Mouse (Mus musculus) embryonic facial prominence, embryonic 11.5 days (tissue): Measurements from ENCODE around the gene Diablo. TPM values are rescaled to one million over a fixed set of nuclear protein-coding genes. Genes with fewer than 3 reads are reported as not detected.

Experiments used
- ATAC-seq: fragments of 200-750 bp; cut with Nextera tagmentation; replicated peaks from 2 replicates; pipeline ENCODE4 v1.8.0; 2017; ENCODE audit warnings: low read depth; ENCODE audit not compliant: insufficient number of reproducible peaks, low FRiP score, low TSS enrichment
- DNase-seq: peaks from one replicate; pipeline ENCODE4 v3.0.0-alpha.2; 2015; ENCODE audit warnings: low spot score
- H3K27ac ChIP-seq: fragments of 300-500 bp; sonication (generic); replicated peaks from 2 replicates; pipeline ENCODE4 v1.5.1; 2014; ENCODE audit warnings: mild to moderate bottlenecking, low read depth, low read length, control low read depth
- H3K27me3 ChIP-seq: fragments of 300-500 bp; sonication (generic); 2 replicates; pipeline ENCODE4 v1.6.1; 2014; ENCODE audit warnings: mild to moderate bottlenecking, low read length, moderate library complexity, mixed read lengths; ENCODE audit not compliant: control insufficient read depth, insufficient read depth
- H3K36me3 ChIP-seq: fragments of 300-500 bp; sonication (generic); replicated peaks from 2 replicates; pipeline ENCODE4 v1.6.1; 2014; ENCODE audit warnings: low read depth, mild to moderate bottlenecking, low read length, moderate library complexity, mixed read lengths; ENCODE audit not compliant: control insufficient read depth, insufficient read depth
- H3K4me1 ChIP-seq: fragments of 300-500 bp; sonication (generic); 2 replicates; pipeline ENCODE4 v1.6.1; 2014; ENCODE audit warnings: low read length, mixed read lengths; ENCODE audit not compliant: control insufficient read depth, insufficient read depth
- H3K4me2 ChIP-seq: fragments of 300-500 bp; sonication (generic); 2 replicates; pipeline ENCODE4 v1.6.1; 2014; ENCODE audit warnings: low read depth, mild to moderate bottlenecking, control low read depth, low read length, moderate library complexity
- H3K4me3 ChIP-seq: fragments of 300-500 bp; sonication (generic); 2 replicates; pipeline ENCODE4 v1.5.1; 2014; ENCODE audit warnings: low read depth, low read length, control low read depth
- H3K9ac ChIP-seq: fragments of 300-500 bp; sonication (generic); replicated peaks from 2 replicates; pipeline ENCODE4 v1.6.1; 2014; ENCODE audit warnings: mild to moderate bottlenecking, control low read depth, low read length
- H3K9me3 ChIP-seq: fragments of 300-500 bp; sonication (generic); replicated peaks from 2 replicates; pipeline ENCODE4 v1.6.1; 2016; ENCODE audit warnings: mild to moderate bottlenecking, low read length, inconsistent platforms, mixed read lengths; ENCODE audit not compliant: control insufficient read depth
- WGBS: fragments of 180-500 bp; shearing (Covaris S2); extraction: QIAGEN DNeasy Blood & Tissue Kit; methylation state at CpG from one replicate; pipeline ENCODE4 v1.1.7; 2014; 5-methylcytosine and 5-hydroxymethylcytosine counted together
- polyA plus RNA-seq: library from polyadenylated mRNA; unstranded; fragments of >200 nt; fragmentation: Nextera tagmentation; extraction: Ambion mirVana; gene quantifications from 2 replicates; pipeline ENCODE4 v1.2.1, GENCODE M21; 2014

Gene Diablo
- polyA plus RNA-seq, 1 experiment from 2014 or later, result 136 TPM

GRCm38 (mm10) chr5:123489935-123490334, 34.0 kb downstream of the Diablo start:
- Histone ChIP-seq H3K9me3 (no peaks in the 10 kb centered on the region), H3K27me3 (no peaks in the 10 kb centered on the region), H3K9ac (no peak overlapping the region), H3K36me3 (no peaks in the 10 kb centered on the region), H3K27ac (no peak overlapping the region), H3K4me1 (no peaks in the 10 kb centered on the region; the same call in none of the 2 replicates), H3K4me3 (no peak overlapping the region), H3K4me2 (no peak overlapping the region)
- ATAC-seq (no peak), DNase-seq (no peak)
- 29% methylated on average over 9 of the region's 9 CpGs for WGBS

GRCm38 (mm10) chr5:123489112-123489785, 34.7 kb downstream of the Diablo start, which contains the start of the genes Lrrc43 and Il31:
Gene Lrrc43 (plus strand): TSS chr5:123489305.
Gene Il31 (minus strand): TSS chr5:123489489.
- DNase-seq, result peak; percentile 59
- Histone ChIP-seq H3K4me1 (no peaks in the 10 kb centered on the region; the same call in none of the 2 replicates), H3K9me3 (no peaks in the 10 kb centered on the region), H3K4me3 (no peak within 1 kb of the TSS), H3K36me3 (no peaks in the 10 kb centered on the region), H3K4me2 (peak within 1 kb of the TSS; percentile 49), H3K9ac (no peak within 1 kb of the TSS), H3K27me3 (no peaks in the 10 kb centered on the region), H3K27ac (no peak within 1 kb of the TSS)
- WGBS, result 9% methylated on average over 25 of the region's 25 CpGs
- peak; percentile 67; the same call in 1 of the 2 replicates for ATAC-seq

GRCm38 (mm10) chr5:123487659-123488395, 36.1 kb downstream of the Diablo start:
- Histone ChIP-seq H3K4me2 (no peak overlapping the region), H3K27ac (no peak overlapping the region), H3K27me3 (no peaks in the 10 kb centered on the region), H3K9ac (no peak overlapping the region), H3K4me3 (no peak overlapping the region), H3K9me3 (no peaks in the 10 kb centered on the region), H3K4me1 (no peaks in the 10 kb centered on the region; the same call in none of the 2 replicates), H3K36me3 (no peaks in the 10 kb centered on the region)
- no peak for DNase-seq
- ATAC-seq, result no peak
- 87% methylated on average over 11 of the region's 11 CpGs for WGBS

GRCm38 (mm10) chr5:123473817-123474216, 50.2 kb downstream of the Diablo start:
- 89% methylated on average over 5 of the region's 5 CpGs for WGBS
- no peaks in the 10 kb centered on the region for H3K27me3 ChIP-seq
- H3K9ac ChIP-seq, result no peak overlapping the region
- no peaks in the 10 kb centered on the region for H3K4me1 ChIP-seq
- H3K4me3 ChIP-seq, result no peak overlapping the region
- H3K4me2 ChIP-seq, result no peak overlapping the region
- DNase-seq, result no peak
- H3K27ac ChIP-seq, result no peak overlapping the region
- no peak for ATAC-seq
- H3K36me3 ChIP-seq, result no peaks in the 10 kb centered on the region
- no peaks in the 10 kb centered on the region for H3K9me3 ChIP-seq

- Histone ChIP-seq H3K4me2 (no peak overlapping the region), H3K4me3 (no peak overlapping the region), H3K4me1 (no peaks in the 10 kb centered on the region), H3K27ac (no peak overlapping the region; the same call in 1 of the 2 replicates), H3K36me3 (no peaks in the 10 kb centered on the region), H3K9me3 (no peaks in the 10 kb centered on the region), H3K9ac (no peak overlapping the region), H3K27me3 (no peaks in the 10 kb centered on the region)
- ATAC-seq, result no peak
- WGBS, result 56% methylated on average over 10 of the region's 10 CpGs
- DNase-seq, result peak; percentile 4
These were observed 53.1 kb downstream of the Diablo start for GRCm38 (mm10) chr5:123470784-123471400.

- no peak overlapping the region for H3K4me3 ChIP-seq
- 87% methylated on average over 1 of the region's 1 CpGs for WGBS
- no peaks in the 10 kb centered on the region for H3K4me1 ChIP-seq
- H3K9me3 ChIP-seq, result no peaks in the 10 kb centered on the region
- H3K27ac ChIP-seq, result no peak overlapping the region
- DNase-seq, result no peak
- H3K4me2 ChIP-seq, result no peak overlapping the region
- H3K9ac ChIP-seq, result no peak overlapping the region
- H3K27me3 ChIP-seq, result no peaks in the 10 kb centered on the region
- ATAC-seq, result no peak
- H3K36me3 ChIP-seq, result no peaks in the 10 kb centered on the region
These were observed 59.3 kb downstream of the Diablo start for GRCm38 (mm10) chr5:123464638-123465037.

- WGBS, result 55% methylated on average over 5 of the region's 5 CpGs
- DNase-seq, result no peak
- Histone ChIP-seq H3K27ac (no peak overlapping the region), H3K4me3 (no peak overlapping the region), H3K27me3 (no peaks in the 10 kb centered on the region), H3K36me3 (no peaks in the 10 kb centered on the region), H3K9ac (no peak overlapping the region), H3K9me3 (no peaks in the 10 kb centered on the region), H3K4me2 (no peak overlapping the region), H3K4me1 (no peaks in the 10 kb centered on the region)
- no peak for ATAC-seq
These were observed 62.6 kb downstream of the Diablo start for GRCm38 (mm10) chr5:123461420-123461819.
